Mouse (Mus musculus): ENCODE data around the gene Svs1.

Svs1 gene

DNA sequence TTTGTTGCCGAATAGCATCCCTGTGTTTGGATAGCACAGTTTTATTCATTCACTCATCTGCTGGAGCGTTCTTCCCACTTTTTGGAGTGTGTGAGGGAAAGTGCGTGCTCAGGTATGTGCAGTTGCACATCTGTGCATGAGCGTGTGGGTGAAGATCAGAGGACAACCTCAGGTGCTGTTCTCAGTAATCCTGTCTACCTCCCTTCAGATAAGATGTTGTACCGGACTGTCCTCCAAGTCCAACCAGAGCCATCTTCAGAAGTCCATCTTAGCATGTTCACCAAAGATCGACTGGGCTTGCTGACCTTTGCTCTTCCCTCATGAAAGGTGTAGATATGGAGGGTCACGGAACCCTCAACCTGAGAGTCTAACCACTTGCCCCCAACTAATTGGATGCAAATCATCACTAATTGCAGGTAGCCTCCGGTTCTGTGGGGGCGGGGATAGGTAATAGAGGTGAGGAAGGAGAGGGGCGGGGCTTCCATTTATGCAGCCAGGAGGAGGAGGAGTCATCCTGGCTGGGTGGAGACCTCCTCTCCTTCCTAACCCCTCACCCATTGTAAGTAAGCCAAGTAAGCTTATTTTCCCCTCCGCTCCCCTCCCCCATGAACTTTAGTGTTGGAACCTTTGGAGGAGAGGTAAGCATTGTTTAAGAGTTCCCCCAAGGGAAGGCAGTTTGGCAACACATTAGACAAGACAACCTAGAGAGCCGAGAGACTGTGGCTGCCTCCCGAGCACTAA lies 21.9 kb downstream of the Svs1 start:
- in situ Hi-C loops (cut with MboI; ENCODE audit: low pct_unique_long_range_greater_than_20kb in 1 of 2, low sequenced_read_pairs in 2 of 2, unreplicated experiment in 1 of 2): no loop called here

DNA sequence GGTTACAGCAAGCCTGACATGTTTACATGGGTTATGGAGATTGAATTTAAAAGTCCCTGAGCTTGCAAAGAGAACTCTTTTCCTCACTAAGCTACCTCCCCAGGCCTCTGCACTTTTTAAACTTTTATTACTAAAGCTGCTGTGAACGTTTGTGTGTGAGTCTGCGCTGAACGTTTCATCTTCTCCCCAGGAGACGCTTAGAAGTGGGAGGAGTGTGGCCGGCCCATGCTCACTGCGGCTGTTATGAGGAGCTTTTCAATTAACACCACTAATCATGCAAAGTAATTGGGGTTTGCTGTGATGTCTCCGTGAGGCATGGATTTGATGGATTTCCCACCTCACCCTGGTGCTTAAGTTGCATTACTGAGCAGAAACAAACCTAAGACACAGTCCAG lies 22.5 kb downstream of the Svs1 start:
- in situ Hi-C loops (cut with MboI; ENCODE audit: low pct_unique_long_range_greater_than_20kb in 1 of 2, low sequenced_read_pairs in 2 of 2, unreplicated experiment in 1 of 2): no loop called here

DNA sequence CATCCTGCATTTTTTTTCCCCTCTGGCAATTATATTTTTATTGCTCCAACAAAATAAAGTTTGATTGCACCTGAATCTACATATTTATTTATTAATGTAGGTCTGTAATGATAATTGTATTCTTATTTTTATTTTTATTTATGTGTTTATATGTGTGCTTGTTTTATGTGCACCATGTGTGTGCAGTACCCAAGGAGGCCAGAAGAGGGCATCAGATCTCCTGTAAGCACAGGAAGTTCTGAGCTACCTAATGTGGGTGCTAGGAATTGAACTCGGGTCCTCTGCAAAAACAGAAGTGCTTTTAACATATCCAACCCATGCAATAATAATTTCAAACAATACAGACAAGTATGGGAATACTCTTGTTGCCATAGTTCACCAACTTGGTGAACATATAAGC lies 23.0 kb downstream of the Svs1 start:
- in situ Hi-C loops (cut with MboI; ENCODE audit: low pct_unique_long_range_greater_than_20kb in 1 of 2, low sequenced_read_pairs in 2 of 2, unreplicated experiment in 1 of 2): no loop called here

DNA sequence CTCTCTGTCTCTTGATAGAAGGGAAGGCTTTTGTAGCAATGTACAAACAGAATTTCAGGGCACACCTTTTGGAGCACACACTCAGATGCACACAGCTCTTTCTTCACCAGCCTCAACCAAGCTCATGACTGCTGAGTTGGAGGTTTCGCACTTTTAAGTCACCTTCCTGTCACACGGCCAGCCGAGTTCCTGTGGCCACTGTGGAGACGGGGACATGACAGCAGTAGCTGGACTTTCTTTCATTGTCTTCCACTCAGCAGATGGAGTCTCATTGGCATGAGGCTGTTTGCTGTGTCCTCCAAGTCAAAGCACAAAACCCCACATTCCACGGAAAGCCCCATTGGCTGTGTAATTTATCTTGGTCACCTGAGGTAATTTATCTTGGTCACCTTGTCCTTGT lies 24.5 kb downstream of the Svs1 start:
- in situ Hi-C loops (cut with MboI; ENCODE audit: low pct_unique_long_range_greater_than_20kb in 1 of 2, low sequenced_read_pairs in 2 of 2, unreplicated experiment in 1 of 2): no loop called here

DNA sequence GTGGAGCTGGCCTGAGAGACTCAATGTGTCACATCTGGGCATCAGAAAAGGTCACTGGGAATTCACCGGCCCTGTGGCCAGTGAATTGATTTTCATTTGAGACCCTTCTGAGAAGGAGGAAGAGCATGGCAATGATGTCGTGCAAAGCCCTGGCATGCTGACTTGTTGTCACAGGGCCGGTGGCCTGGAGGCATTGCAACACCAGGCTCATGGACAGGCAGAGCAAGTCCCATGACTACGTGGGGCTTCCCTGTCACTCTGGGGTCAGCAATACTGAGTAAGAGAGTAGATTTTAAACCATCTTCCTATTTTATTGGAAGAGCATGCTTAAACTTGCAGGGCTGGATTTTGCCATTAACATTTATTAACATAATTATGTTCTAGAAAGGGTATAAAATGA lies 26.4 kb downstream of the Svs1 start:
- in situ Hi-C loops (cut with MboI; ENCODE audit: low pct_unique_long_range_greater_than_20kb in 1 of 2, low sequenced_read_pairs in 2 of 2, unreplicated experiment in 1 of 2): no loop called here

DNA sequence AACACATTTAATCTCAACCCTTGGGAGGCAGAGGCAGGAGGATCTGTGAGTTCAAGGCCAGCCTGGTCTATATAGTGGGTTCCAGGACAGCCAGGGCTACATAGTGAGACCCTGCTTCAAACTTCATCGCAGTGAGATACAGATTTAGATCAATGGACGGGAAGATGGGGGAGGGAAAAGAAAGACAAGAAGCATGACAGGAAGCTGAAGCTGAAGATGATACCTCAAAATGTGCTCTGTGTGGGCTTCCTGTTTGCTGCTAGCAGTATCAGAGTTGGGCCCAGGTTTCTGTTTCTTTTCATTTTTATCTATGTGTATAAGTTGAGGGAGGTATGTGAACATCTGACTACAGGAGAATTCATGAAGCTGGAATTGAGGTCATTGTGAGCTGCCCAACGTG lies 26.8 kb downstream of the Svs1 start:
- in situ Hi-C loops (cut with MboI; ENCODE audit: low pct_unique_long_range_greater_than_20kb in 1 of 2, low sequenced_read_pairs in 2 of 2, unreplicated experiment in 1 of 2): no loop called here

DNA sequence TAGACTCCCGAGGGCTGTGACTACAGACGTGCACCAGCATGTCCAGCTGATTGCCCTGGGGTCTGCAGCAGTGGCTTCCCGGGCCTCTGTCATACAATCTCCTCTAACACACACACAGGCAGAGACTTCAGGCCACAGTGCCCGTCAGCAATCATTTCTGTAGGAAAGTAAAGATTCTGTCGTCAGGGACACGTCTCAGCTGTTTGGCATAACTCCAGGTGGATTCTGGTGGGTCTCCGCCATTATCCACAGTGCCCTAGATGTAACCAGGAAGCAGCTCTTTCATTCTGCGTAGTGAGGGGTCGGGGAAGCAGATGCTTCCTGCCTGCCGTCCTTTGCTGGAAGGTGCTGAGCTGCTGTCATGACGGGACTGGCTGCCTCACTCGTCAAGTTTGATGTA lies 30.5 kb downstream of the Svs1 start:
- in situ Hi-C loops (cut with MboI; ENCODE audit: low pct_unique_long_range_greater_than_20kb in 1 of 2, low sequenced_read_pairs in 2 of 2, unreplicated experiment in 1 of 2): no loop called here

DNA sequence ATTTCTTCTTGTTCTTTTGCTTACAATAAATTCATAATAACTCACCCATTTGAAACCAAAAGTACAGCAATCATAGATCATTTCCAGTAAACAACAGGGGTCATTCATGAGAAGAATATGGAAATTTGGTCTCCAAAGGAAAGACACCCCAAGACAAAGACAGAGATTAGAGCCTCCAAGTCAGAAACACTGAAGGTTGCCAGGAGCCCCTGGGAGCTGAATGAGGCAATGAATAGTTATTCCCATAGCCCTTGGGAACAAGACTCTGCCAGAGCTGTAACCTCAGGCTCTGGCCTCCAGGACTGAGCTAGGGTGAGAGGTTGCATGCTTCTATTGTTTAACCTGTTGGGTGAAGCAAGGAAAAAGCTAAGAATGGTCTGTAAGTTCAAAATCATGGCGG lies 32.7 kb downstream of the Svs1 start:
- in situ Hi-C loops (cut with MboI; ENCODE audit: low pct_unique_long_range_greater_than_20kb in 1 of 2, low sequenced_read_pairs in 2 of 2, unreplicated experiment in 1 of 2): no loop called here

DNA sequence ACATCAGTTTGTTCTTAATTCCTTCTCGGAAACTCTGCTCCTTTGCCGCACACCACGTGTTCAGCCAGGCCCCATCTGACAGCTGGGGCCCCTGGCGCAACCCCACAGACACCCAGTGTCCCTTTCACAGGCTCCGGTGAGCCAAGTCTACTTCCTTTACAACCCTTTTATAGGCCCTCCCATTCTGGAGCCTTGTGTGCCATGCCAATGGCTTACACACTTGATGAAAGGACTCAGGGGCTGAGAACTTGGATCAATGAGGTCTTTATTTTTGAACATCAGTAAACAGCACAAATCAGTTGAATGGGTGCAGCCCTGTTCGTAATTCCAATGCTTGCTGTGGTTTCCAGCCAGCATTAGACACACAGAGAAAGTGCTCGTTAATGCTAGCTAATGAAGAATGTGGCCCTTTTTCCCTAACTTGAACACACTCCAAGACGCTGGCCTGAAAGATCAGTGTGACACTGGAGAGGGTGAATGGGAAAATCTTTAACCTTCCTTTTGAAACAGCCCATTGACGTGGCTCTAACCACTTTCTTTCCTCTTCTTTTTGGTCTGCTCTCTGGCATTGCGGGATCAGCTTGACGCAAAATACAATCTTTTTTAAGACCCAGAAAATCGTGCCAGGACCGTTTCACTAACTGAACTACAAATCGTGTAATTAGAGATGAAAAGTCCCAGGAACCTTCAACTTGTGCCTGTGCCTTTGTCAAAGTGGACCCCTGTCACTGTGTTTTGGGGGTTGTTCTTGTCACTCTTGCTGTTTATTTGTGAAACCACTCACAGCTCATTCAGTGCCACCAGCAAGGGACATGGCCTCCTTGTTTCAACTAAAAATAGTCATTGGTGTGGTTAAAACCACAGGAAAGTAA lies 34.7 kb downstream of the Svs1 start:
- in situ Hi-C loops (cut with MboI; ENCODE audit: low pct_unique_long_range_greater_than_20kb in 1 of 2, low sequenced_read_pairs in 2 of 2, unreplicated experiment in 1 of 2): no loop called here

DNA sequence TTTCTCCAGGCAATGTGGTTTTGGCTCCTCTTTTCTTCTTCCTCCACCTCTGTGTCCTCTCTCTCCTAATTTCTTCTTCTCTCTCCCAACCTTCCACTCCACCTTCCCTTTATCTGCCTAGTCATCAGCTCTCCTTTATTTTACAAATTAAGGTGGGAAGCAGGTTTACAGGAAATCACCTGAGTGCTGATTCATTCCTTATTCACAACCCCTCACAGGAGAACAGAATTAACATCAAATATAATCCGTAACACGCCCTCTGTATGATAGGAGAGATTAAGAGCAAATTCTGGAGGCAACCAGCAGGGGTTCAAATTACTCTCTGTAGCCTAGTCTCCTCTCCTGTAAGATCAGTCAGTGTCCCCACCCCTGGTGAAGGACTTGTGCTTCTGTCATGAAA lies 35.7 kb downstream of the Svs1 start:
- in situ Hi-C loops (cut with MboI; ENCODE audit: low pct_unique_long_range_greater_than_20kb in 1 of 2, low sequenced_read_pairs in 2 of 2, unreplicated experiment in 1 of 2): no loop called here

DNA sequence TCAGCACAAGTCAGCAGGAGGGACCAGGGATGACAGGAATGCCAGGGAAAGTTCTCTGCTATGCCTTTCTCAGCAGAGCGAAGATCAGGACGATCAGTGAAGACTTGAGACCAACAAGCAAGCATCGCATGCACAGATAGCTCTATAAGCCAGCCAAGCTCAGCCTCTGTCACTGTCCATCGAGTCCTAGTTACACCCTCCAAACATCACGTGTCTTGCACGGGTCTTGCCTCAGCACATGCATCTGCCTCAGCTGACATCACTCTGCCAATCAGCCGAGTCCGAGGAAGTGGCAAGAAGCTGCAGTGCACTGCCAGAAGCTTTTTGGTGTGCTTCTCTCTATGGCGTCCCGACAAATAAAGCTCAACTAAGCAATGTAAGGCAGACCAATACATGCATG lies 36.7 kb downstream of the Svs1 start:
- in situ Hi-C loops (cut with MboI; ENCODE audit: low pct_unique_long_range_greater_than_20kb in 1 of 2, low sequenced_read_pairs in 2 of 2, unreplicated experiment in 1 of 2): no loop called here

DNA sequence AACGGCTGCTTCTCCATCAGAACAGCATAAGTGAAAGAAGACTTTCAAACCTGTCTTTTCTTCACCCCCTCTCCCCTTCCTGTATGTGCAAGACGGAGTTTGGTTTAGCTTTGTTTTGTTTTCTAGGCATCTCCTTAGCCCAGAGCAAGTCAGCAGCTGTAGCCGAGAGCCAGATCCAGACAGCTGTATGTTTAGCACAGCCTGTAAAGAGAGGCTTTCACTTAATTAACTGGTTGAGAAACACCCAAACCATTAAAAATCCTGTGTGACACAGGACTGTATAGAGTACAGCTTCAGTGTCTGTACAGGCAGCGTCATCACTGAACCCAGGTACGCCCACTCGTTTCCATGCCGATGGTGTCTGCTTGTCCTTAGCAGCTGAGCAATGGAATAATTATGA lies 38.6 kb downstream of the Svs1 start:
- in situ Hi-C loops (cut with MboI; ENCODE audit: low pct_unique_long_range_greater_than_20kb in 1 of 2, low sequenced_read_pairs in 2 of 2, unreplicated experiment in 1 of 2): no loop called here

DNA sequence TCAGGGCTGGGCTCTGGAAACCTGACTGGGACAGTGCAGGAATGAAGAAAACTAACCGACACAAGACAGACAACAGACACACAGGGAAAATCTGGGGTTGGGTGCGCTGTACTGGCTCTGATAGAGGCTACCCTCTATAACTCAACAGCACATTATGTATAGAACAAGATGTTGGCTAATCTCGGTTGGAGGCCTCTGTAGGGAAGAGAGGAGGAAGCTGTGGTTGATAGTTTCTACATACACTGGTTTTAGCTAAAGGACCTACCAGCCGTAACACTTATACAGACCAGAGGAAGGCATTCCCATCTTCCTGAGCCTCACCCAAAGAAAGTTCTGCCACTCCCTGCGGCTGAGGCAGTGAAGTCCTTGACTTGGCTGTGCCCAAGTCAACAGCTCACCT lies 39.8 kb downstream of the Svs1 start:
- in situ Hi-C loops (cut with MboI; ENCODE audit: low pct_unique_long_range_greater_than_20kb in 1 of 2, low sequenced_read_pairs in 2 of 2, unreplicated experiment in 1 of 2): no loop called here

DNA sequence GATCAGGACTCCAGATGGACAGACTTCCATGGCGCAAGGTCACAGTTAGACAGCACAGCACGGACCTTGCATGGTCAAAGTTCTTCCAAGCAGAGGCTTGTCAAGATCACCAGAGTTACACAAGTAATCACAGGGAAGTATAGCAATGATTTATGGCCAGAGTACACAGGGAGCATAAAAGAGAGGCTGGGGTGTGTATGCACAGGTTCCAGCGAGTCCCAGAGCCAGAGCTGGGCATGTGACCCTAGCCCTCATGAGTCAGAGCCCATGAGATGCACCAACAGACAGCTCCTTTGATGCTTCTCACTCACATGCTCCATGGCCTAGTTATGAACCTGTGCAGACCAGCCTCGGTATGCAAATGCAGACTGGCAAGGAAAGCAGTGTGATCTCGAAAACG lies 41.4 kb downstream of the Svs1 start:
- in situ Hi-C loops (cut with MboI; ENCODE audit: low pct_unique_long_range_greater_than_20kb in 1 of 2, low sequenced_read_pairs in 2 of 2, unreplicated experiment in 1 of 2): no loop called here

DNA sequence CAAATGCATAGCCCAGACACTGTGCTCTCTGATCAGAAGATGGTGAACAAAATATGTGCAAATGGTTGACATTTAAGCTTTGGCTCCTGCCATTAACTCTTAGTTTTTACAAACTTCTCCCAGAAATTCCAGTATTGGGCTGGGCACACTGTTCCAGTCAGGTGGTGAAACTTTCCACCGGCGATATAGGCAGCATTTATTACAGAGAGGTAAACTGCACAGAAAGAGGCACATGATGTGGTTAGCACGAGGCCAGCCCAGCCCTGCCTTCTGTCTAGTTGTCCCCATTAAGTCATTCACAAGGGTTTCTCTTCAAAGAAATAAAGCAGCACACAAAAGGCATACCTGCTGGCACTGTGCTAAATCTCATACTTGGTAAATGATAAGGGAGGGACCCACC lies 42.0 kb downstream of the Svs1 start:
- in situ Hi-C loops (cut with MboI; ENCODE audit: low pct_unique_long_range_greater_than_20kb in 1 of 2, low sequenced_read_pairs in 2 of 2, unreplicated experiment in 1 of 2): no loop called here

DNA sequence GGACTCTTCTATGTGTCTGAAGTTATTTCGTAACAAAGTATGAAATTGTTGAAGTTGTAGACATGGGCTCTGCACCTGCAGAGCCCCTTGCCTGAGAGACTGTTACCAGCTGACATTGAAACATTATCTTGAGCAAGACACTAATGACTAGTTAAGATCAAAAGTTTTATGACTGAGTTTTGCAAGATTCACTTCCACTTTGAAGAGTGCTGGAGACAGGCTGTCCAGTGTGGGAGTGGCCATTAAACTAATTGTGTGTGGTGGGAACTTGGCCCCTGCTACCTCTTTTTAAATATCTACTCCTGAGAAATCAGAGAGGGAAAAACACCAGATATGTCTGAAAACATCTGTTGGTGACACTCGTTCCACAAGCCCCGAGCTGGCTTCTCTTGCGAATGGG lies 44.6 kb downstream of the Svs1 start:
- in situ Hi-C loops (cut with MboI; ENCODE audit: low pct_unique_long_range_greater_than_20kb in 1 of 2, low sequenced_read_pairs in 2 of 2, unreplicated experiment in 1 of 2): loop anchor here in 1 of 2 experiments (10.0 kb wide), 1 partner anchor 324 kb away; no protein-coding TSS in a partner anchor

DNA sequence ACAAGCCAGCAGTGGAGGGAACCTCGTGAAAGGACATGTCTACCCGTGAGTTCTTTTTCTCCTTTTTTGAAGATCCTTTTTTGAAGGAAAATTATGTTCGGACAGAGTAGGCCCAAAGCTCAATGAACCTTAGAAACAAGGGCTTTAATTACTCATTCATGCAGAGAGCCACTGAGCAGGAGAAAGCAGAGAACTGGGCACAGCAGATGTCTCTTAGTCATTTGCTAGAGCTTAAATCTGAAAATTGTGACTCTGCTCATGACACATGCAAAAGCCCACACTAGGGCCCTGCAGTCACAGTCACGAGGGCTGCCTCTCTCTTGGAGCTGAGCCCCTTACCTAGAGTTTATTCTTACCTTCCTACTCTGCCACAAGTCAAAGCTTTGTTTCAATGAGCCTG lies 46.1 kb downstream of the Svs1 start:
- in situ Hi-C loops (cut with MboI; ENCODE audit: low pct_unique_long_range_greater_than_20kb in 1 of 2, low sequenced_read_pairs in 2 of 2, unreplicated experiment in 1 of 2): loop anchor here in 1 of 2 experiments (10.0 kb wide), 1 partner anchor 322 kb away; no protein-coding TSS in a partner anchor

DNA sequence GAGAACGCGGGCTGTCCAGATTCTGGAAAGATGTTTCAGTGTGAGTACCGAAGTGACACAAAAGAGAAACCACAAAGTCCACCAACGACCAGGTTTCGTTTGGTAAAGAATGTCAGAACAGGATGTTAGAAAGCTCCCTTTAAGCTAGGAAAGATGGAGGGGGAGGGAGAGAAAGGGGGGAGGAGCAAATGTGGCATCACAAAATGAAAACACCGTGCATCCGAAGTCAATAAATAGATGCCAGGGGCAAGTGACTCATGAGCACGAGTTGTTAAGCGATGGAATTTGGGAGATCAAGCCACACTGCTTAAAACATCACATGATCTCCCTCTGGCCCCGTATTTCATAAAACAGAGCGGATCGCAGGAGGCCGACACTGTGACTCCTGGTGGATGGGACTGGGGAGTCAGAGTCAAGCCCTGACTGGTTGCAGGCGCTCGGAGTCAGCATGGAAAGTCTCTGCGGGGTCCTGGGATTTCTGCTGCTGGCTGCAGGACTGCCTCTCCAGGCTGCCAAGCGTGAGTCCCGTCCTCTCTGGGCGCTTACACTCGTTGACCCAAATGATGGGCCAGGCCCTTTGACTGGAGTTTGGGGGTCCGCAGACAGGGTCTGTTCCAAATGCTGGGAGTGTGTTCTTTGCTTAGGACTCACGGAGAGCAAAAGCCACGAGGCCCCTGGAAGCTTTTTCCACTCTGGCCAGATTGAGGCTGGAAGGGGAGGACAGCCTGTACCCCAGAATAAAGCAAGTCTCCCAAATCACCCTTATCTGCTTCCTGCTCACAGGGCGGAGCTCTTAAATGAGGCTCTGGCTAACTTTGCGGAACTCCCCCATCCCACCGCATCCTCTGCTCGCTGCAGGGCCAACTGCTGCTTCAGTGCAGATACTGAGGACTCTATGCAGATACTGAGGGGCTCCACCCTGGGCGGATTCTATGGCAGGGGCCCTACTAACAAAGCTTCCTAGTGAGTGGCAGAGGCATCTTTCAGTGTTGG lies 49.9 kb downstream of the Svs1 start, which contains the start of gene Gpnmb:
Gpnmb (plus strand) TSS at position 272 of the 993 bp plus-strand sequence.
- in situ Hi-C loops (cut with MboI; ENCODE audit: low pct_unique_long_range_greater_than_20kb in 1 of 2, low sequenced_read_pairs in 2 of 2, unreplicated experiment in 1 of 2): loop anchor here in 1 of 2 experiments (10.0 kb wide), 1 partner anchor 318 kb away; no protein-coding TSS in a partner anchor

Measured in mouse embryonic stem cell (cell line).